Mouse (Mus musculus) liver, postnatal 0 days (tissue): ENCODE results near the gene Smurf1. TPM values are rescaled to one million over a fixed set of nuclear protein-coding genes. Genes with fewer than 3 reads are reported as not detected.

Experiments
- ATAC-seq: fragments of 200-750 bp; cut with Nextera tagmentation; 2 replicates; pipeline ENCODE4 v1.8.0; 2017; ENCODE audit warnings: mild to moderate bottlenecking, moderate library complexity
- DNase-seq: peaks from one replicate; pipeline ENCODE4 v3.0.0-alpha.2; 2016
- H3K27ac ChIP-seq: fragments of 300-500 bp; sonication (generic); 2 replicates; pipeline ENCODE4 v1.5.1; 2014; ENCODE audit warnings: antibody characterized with exemption, moderate library complexity, mild to moderate bottlenecking, low read depth
- H3K27me3 ChIP-seq: fragments of 300-500 bp; sonication (generic); 2 replicates; pipeline ENCODE4 v1.6.1; 2014; ENCODE audit warnings: low read length, control low read depth, mixed read lengths; ENCODE audit not compliant: insufficient read depth
- H3K36me3 ChIP-seq: fragments of 300-500 bp; sonication (generic); replicated peaks from 2 replicates; pipeline ENCODE4 v1.6.1; 2014; ENCODE audit warnings: mild to moderate bottlenecking, control low read depth, low read length, moderate library complexity, mixed read lengths; ENCODE audit not compliant: insufficient read depth
- H3K4me1 ChIP-seq: fragments of 300-500 bp; sonication (generic); 2 replicates; pipeline ENCODE4 v1.6.1; 2014; ENCODE audit warnings: antibody characterized with exemption, mild to moderate bottlenecking, control low read depth; ENCODE audit not compliant: insufficient read depth
- H3K4me2 ChIP-seq: fragments of 300-500 bp; sonication (generic); 2 replicates; pipeline ENCODE4 v1.6.1; 2014; ENCODE audit warnings: low read depth, mild to moderate bottlenecking, low read length, moderate library complexity, mixed read lengths
- H3K4me3 ChIP-seq: fragments of 300-500 bp; sonication (generic); 2 replicates; pipeline ENCODE4 v1.5.1; 2014; ENCODE audit warnings: low read depth, low read length
- H3K9ac ChIP-seq: fragments of 300-500 bp; sonication (generic); replicated peaks from 2 replicates; pipeline ENCODE4 v1.6.1; 2014; ENCODE audit warnings: mild to moderate bottlenecking, moderate library complexity
- H3K9me3 ChIP-seq: fragments of 300-500 bp; sonication (generic); 2 replicates; pipeline ENCODE4 v1.6.1; 2016; ENCODE audit warnings: mild to moderate bottlenecking, control low read depth, low read length, mixed read lengths
- CTCF ChIP-seq: sonication (generic); IDR thresholded peaks from 2 replicates; pipeline ENCODE4 v1.5.1; 2016; ENCODE audit warnings: antibody characterized with exemption, low read depth
- EP300 ChIP-seq: IDR thresholded peaks from 2 replicates; pipeline ENCODE4 v1.6.1; 2016; ENCODE audit warnings: antibody characterized with exemption, low read depth, mild to moderate bottlenecking
- WGBS: fragments of 180-500 bp; shearing (Covaris S2); extraction: QIAGEN DNeasy Blood & Tissue Kit; methylation state at CpG from one replicate; pipeline ENCODE4 v1.1.7; 2014; ENCODE audit not compliant: insufficient replicate concordance; 5-methylcytosine and 5-hydroxymethylcytosine counted together
- polyA plus RNA-seq: library from polyadenylated mRNA; unstranded; fragments of >200 nt; fragmentation: Nextera tagmentation; extraction: Ambion mirVana; gene quantifications from 2 replicates; pipeline ENCODE4 v1.2.1, GENCODE M21; 2015

Smurf1 gene
- polyA plus RNA-seq, 1 experiment from 2014 or later: 2.2 TPM

GRCm38 (mm10) chr5:144909521-144909920, 56.1 kb downstream of the Smurf1 start:
- H3K9ac ChIP-seq: no peak overlapping the region
- ATAC-seq: no peak
- H3K36me3 ChIP-seq: no peaks in the 10 kb centered on the region
- WGBS: 65% methylated on average over 4 of the region's 4 CpGs
- DNase-seq: no peak
- no peaks in the 10 kb centered on the region for H3K27me3 ChIP-seq
- H3K4me2 ChIP-seq: no peak overlapping the region
- no peak overlapping the region for H3K4me3 ChIP-seq
- H3K9me3 ChIP-seq: no peaks in the 10 kb centered on the region
- H3K4me1 ChIP-seq: 0 out of 2 replicates have a peak, but pooled peaks cover 2% of the 10 kb centered on the region
- H3K27ac ChIP-seq: no peak overlapping the region
- TF ChIP-seq EP300 (no peak), CTCF (no peak)

GRCm38 (mm10) chr5:144907591-144907990, 58.1 kb downstream of the Smurf1 start:
- DNase-seq: no peak
- Histone ChIP-seq H3K4me3 (no peak overlapping the region), H3K9me3 (no peaks in the 10 kb centered on the region), H3K4me1 (0 out of 2 replicates have a peak, but pooled peaks cover 2% of the 10 kb centered on the region), H3K4me2 (no peak overlapping the region), H3K9ac (no peak overlapping the region), H3K27me3 (no peaks in the 10 kb centered on the region), H3K36me3 (no peaks in the 10 kb centered on the region), H3K27ac (no peak overlapping the region)
- WGBS: 76% methylated on average over 2 of the region's 2 CpGs
- ATAC-seq: no peak
- TF ChIP-seq EP300 (no peak), CTCF (peak; percentile 61)

- Histone ChIP-seq H3K4me1 (0 out of 2 replicates have a peak, but pooled peaks cover 2% of the 10 kb centered on the region), H3K36me3 (peaks cover 14% of the 10 kb centered on the region), H3K27me3 (no peaks in the 10 kb centered on the region), H3K4me2 (no peak overlapping the region), H3K9me3 (no peaks in the 10 kb centered on the region), H3K4me3 (no peak overlapping the region), H3K9ac (no peak overlapping the region), H3K27ac (no peak overlapping the region)
- ATAC-seq: peak; percentile 69
- DNase-seq: no peak
- TF ChIP-seq CTCF: no peak
- TF ChIP-seq EP300: no peak
- 66% methylated on average over 12 of the region's 12 CpGs for WGBS
Observed at GRCm38 (mm10) chr5:144904356-144905134, 61.1 kb downstream of the Smurf1 start.

GRCm38 (mm10) chr5:144901791-144902190, 63.9 kb downstream of the Smurf1 start:
- no peak for DNase-seq
- Histone ChIP-seq H3K27me3 (no peaks in the 10 kb centered on the region), H3K9ac (no peak overlapping the region), H3K36me3 (peaks cover 14% of the 10 kb centered on the region), H3K27ac (no peak overlapping the region), H3K4me3 (no peak overlapping the region), H3K4me2 (no peak overlapping the region), H3K9me3 (no peaks in the 10 kb centered on the region), H3K4me1 (no peaks in the 10 kb centered on the region)
- WGBS: 89% methylated on average over 10 of the region's 10 CpGs
- TF ChIP-seq CTCF (no peak), EP300 (no peak)
- no peak for ATAC-seq

GRCm38 (mm10) chr5:144901035-144901434, 64.6 kb downstream of the Smurf1 start:
- no peak for TF ChIP-seq CTCF
- no peak for TF ChIP-seq EP300
- DNase-seq: no peak
- Histone ChIP-seq H3K4me3 (no peak overlapping the region), H3K9me3 (no peaks in the 10 kb centered on the region), H3K4me2 (no peak overlapping the region), H3K9ac (no peak overlapping the region), H3K27me3 (no peaks in the 10 kb centered on the region), H3K4me1 (no peaks in the 10 kb centered on the region), H3K36me3 (peaks cover 14% of the 10 kb centered on the region), H3K27ac (no peak overlapping the region)
- ATAC-seq: no peak
- WGBS: 82% methylated on average over 7 of the region's 7 CpGs

- no peak overlapping the region for H3K9ac ChIP-seq
- no peaks in the 10 kb centered on the region for H3K9me3 ChIP-seq
- H3K27ac ChIP-seq: no peak overlapping the region
- peaks cover 23% of the 10 kb centered on the region for H3K36me3 ChIP-seq
- 52% methylated on average over 7 of the region's 7 CpGs for WGBS
- H3K4me1 ChIP-seq: no peaks in the 10 kb centered on the region
- ATAC-seq (peak; percentile 51), DNase-seq (no peak)
- H3K4me3 ChIP-seq: no peak overlapping the region
- H3K4me2 ChIP-seq: no peak overlapping the region
- no peaks in the 10 kb centered on the region for H3K27me3 ChIP-seq
- TF ChIP-seq CTCF: no peak
Observed at GRCm38 (mm10) chr5:144898448-144899052, 67.1 kb downstream of the Smurf1 start.
